Mouse (Mus musculus) adrenal gland, adult 2 months (tissue): ENCODE results near the gene Guca1b. TPM values are rescaled to one million over a fixed set of nuclear protein-coding genes. Genes with fewer than 3 reads are reported as not detected.
"Not testable (repeated sequence)": the region's sequence is repeated elsewhere in the genome, so short reads cannot be mapped to it uniquely, and the experiment has no call there.

Source experiments
- DNase-seq: peaks from one replicate; pipeline ENCODE4 v3.0.0; 2021
- polyA plus RNA-seq: library from polyadenylated mRNA; depleted of rRNA; stranded (reverse); fragments of >200 nt; gene quantifications from 2 replicates; pipeline ENCODE4 v1.2.3, GENCODE M21; 2012; rRNA removed
- total RNA-seq, 2 experiments: library from RNA; stranded (reverse); gene quantifications; 2 replicates each; pipeline ENCODE4 v1.2.3; 2021

Guca1b gene
- total and polyA plus RNA-seq, 3 experiments, result 0.38 to 3.2 (median 2.5) TPM

DNA sequence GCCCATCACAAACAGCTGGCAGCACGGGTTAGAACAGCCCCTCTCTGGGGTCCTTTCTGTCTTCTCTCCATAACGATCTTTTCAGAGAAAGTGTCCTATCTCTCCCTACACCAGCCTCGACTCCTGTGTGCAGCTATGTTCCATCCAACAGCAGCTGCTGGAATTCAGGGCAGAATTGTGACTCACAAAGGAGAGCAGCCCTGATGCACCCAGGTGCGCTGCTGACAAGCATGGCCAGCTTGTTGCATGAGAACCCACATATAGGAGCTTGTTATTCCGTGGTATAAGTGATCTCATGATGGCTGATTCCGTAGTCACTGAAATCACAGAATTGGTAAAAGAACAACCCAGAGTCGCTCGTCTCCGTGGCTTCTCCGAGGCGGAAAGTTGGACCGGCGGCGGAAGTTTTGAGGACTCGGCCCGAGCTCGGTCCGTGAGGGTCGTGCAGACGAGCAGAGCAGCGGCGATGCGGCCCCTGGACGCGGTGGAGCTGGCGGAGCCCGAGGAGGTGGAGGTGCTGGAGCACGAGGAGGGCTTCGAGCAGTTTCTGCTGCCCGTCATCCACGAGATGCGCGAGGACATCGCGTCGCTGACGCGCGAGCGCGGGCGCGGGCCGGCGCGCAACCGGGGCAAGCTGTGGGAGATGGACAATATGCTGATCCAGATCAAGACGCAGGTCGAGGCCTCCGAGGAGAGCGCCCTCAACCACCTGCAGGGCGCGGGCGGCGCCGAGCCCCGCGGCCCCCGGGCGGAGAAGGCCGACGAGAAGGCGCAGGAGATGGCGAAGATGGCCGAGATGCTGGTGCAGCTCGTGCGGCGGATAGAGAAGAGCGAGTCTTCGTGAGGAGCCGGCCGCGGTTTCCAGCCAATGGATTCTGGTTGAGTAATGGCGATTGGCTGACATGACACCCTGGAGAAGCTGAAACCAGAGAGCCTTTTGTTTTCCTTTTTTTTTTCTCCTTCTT lies 25.0 kb downstream of the Guca1b start:
- peak; percentile 29 for DNase-seq

DNA sequence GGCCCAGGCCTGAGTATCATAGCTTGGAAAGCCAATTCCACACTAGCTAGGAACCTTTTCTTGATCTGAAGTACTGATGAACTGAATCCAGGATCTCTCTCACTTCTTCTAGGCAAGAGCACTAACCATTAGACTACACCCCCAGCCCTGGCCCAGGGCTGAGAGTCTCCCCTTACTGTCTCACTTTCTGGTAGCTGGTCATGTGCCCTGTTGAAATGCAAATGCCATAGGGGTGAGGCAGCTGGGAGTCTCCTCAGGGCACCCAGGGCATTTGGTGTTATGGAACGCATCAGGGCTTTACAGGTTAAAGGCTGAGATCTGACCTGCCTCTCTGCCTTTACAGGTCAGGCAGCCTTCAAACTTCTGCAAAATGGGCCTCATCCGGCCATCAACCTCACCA lies 35.0 kb downstream of the Guca1b start:
- no peak for DNase-seq

DNA sequence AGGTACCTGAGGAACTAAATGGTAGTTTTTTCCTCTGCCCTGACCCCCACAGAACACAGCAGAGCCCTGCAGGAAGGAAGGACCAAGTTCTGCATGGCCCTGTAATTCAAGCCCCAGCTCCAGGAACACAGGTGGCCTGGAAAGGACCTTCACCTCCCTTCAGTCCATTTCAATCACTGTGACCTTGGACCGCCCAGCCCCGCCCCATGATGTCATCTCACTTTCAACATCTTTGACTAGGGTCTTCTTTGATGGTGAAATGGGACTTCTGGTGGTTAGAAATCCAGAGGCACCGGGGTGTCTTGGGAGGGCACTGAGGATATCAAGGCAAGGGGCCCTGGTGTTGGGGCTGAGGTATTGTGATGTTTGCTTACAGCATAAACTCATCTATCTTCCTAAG lies 36.4 kb downstream of the Guca1b start:
- DNase-seq, result no peak

DNA sequence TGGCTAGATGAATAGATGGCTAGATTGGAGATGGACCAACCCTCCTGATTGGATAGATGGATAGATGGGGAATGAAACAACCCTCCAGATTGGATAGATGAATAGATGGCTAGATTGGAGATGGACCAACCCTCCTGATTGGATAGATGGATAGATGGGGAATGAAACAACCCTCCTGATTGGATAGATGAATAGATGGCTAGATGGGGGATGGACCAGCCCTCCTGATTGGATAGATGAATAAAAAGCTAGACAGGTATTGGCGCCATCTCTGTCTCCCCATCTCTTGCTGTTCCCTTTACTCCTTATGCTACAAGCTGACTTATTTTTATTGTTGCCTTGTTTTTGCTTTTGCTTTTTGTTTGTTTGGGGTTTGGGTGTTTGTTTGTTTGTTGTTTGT lies 37.4 kb downstream of the Guca1b start:
- DNase-seq, result not testable (repeated sequence)

DNA sequence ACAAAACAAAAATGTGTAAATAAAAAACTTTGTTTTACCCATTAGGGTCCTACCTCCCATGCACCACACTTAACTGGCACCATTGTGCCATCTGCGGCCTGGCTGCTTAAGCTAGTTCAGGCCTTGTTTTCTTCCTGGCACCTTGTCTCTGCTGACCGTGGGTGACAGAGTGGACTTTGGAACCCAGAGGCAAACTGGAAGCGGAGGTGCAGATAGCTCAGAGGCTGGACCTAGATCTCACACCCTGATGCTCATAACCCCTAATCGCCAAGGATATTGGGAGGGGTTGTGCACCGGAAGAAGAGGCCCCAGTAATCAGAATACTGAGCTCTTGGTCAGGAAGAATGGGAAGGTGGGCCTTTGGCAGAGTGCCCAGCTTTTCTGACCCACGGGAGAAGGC lies 39.0 kb downstream of the Guca1b start:
- no peak for DNase-seq

DNA sequence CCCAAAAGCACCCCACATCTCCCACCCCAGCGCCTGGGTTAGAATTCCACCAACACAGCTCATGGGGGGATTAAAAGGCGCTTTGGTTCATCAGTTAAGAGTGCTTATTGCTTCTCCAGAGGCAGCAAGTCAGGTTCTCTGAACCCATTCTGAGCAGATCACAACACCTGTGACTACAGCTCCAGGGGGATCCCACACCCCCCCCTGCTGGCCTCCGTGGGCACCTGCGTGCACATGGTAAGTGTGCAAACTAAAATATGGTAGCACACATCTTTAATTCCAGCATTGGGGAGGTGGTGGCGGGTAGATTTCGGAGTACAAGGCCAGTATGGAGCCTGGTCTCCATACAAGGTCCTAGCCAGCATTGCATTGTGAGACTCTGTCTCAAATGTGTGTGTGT lies 42.1 kb downstream of the Guca1b start:
- no peak for DNase-seq

DNA sequence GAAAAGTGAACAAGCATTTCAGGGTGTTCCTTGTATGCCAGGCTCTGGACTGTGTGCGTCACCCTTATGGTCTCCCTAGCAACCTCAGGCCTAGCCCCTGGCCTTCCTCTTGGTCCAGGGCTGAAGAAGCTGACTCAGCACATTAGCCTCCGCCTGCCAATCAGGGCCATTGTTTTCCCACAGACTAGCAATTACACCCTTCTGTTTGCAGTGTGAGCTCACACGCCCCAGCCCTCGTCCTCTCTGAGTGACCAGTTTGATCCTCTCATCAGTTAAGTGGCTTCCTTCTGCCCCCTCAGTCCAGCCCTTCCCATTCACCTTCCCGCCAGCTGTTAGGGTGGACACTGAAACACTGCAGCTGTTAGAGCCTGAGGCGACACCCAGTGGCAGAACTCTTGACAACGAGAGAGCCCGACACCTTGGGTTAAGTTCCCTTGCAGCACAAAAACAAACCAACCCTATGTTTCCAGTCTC lies 43.7 kb downstream of the Guca1b start:
- peak; percentile 61 for DNase-seq

DNA sequence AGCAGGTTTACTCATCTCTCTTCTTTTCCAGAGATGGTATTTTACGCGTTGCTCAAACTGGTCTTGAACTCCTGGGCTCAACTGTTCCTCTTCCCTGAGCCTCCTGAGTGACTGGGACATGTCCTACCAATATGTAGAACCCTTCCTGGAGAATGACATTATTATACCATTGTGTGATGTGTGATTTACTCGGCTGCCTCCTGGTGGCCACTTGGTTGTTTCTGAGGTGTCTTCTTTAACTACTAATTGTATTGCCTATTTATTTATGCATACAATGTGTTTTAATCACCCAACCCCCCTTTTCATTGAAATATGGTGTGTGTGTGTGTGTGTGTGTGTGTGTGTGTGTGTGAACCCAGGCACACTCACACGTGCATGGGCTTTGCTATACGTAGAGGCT lies 45.6 kb downstream of the Guca1b start:
- no peak for DNase-seq

DNA sequence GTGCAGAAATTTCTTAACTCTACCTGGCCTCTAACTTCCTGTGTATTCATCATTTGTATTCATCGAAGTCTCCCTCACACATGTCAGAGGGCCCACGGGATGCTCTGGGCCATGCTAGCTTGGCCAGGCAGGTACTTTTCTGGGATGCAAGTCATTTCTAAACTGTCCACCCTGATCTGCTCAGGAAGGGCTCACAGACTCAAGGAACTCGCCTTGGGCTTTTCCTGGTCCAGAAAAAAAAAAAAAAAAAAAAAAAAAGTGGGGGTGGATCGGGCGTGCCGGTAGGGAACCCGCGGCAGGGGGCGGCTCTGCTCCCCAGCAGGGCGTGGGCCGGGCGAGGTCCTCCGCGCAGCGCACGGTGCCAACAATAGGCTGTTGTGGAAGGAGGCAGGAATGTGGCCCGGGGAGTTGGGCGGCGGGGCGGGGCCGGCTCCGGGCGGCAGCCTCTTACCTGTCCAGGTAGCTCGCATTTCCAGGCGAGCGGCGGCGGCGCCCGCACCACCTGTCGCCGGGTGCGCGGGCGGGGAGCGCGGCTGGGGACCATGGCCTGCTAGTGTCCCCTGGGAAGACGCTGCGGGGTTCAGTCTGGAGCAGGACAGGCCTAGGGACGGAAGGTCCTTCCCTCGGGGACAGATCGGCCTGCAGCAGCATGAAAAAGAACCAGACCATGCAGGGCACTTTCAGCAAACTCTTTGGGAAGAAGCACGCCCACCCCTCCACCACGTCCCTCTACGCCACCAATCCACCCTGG lies 51.1 kb downstream of the Guca1b start, which contains the start of gene AI661453:
Gene AI661453, plus strand, starts transcription at position 460 of the 751 bp plus-strand sequence.
- DNase-seq, result peak; percentile 35

DNA sequence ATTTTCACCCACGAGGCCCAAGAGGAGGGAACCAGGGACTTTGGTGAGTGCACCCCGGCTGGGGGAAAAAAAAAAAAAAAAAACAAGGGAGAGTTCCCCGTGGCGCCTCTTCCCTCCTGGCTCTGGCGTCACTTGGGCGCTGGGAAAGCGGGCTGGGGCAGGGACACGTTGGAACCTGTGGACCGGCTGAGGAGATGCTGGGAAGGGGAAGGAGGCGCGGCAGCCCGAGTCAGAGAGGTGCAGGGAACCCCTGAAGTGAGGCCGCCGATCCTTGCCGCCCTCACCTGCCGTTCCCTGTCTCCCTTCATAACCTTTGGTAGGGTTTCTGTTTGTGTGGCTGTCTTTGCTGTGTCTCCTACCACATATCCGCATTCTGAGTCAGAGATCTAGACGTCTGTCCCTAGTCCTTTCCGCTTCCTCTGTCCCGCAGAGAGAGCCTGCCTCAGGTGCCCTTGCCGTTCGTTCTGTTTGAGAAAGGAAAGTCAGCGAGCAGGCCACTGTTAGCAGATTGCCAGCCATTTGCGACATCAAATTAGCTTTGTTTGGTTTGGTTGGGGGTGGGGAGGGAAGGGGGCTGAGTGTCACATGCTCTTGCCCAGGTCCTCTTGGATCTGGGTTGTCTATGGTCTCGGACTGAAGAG lies 51.8 kb downstream of the Guca1b start, which contains the start of gene 1700001C19Rik:
Gene 1700001C19Rik, minus strand, starts transcription at position 470 of the 641 bp plus-strand sequence.
- peak; percentile 23 for DNase-seq

DNA sequence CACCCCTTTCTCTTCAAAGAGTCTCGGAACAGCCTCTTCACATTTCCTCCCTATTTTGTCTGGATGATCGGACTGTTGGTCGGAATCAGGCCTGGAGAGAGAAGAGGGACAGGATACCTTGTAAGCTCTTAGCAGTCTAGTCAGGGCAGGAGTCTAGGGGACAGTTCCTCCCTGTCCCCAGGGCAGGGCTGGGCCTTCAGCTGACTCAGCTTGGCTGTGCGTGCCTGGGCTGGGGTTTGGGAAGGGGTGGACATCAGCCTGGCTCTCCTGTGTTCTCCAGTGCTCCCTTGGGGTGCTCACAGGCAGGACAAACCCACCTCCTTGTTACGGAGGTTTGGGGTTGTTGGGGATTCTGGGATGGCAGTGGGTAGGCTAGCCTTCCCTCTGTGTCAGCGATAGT lies 53.4 kb downstream of the Guca1b start:
- no peak for DNase-seq

DNA sequence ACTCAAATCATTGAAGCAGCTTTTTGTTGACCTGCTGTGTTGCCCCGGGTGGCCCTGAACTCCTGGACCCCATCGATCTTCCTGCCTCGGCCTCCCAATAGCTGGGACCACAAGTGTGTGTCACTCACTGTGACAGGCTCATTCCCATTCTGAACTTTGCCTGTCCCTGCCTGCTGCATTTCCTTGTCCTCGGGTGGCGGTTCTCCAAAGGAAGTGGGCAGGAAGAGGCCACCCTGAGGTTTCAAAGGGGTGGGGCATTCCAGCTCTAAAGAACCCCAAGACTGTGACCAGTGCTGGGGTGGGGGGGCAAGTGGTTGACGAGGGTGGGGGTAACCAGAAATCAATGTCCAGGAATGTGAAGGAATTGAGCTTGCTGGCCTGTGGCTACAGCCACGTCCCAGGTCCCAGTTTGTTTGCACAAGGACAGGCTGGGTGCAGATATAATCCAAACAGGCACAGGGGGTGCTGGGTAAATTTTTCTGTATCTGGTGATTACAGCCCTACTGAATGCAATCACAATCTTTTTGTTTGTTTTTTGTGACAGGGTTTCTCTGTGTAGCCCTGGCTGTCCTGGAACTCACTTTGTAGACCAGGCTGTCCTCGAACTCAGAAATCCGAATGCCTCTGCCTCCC lies 54.3 kb downstream of the Guca1b start:
- DNase-seq, result peak; percentile 34

DNA sequence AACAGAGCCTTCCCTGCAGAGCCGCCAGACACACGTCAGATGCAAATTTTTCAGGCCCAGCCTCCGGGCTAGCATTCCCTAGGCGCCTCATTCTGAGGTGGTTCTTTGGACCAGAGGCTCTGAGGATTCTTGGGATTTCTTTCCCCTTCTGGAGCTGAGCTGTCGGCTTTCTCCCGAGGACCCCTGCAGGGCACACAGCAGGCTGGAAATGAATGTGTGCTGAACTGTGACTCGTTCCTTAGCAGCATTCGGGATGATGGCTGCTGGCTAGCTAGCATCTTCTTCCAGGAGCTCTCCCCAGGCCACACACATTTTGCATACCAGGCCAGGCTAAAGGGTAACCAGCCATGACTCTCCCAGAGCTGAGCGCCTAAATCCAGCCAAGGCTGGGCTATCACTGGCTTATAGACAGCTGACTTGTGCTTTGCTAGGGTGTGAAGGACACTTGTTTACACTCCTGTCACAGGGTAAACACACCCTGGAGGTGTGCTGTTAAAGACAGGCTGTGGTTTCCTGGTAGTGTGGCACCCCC lies 55.2 kb downstream of the Guca1b start:
- no peak for DNase-seq

DNA sequence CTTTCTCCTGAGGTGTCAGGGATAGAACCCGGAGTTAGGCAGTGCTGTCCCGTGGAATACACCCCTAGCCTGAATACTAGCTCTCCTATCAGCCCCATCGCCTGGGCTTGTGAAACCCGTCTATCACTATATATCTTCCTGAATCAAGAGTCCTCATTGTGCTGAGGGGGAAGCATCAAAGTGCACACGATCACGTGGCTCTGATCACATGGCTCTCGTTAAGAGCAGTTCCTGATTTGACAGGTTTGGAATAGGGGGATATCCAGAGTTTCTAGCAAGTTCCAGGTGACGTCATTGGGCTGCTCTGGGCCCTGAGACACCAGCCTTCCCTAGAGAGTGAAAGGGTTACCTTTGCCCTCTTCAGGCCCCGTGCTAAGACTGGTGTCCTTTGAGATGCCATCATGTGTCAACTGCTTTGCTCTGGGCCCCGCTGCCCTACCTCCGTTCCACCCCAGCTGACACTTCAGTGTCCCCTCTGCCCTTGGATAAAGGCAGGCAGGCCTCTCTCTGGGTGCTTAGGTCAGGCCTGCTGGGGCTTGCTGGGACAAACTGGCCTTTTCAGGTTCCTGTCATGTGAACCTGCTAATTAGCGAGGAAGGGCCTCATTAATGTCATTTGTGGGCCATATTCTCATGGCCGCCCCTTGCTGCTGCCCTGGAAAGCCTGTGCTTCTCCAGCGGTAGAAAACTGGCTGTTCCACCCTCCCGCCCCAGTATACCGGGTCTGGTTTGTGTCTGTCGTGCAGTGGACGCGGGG lies 56.3 kb downstream of the Guca1b start:
- no peak for DNase-seq

DNA sequence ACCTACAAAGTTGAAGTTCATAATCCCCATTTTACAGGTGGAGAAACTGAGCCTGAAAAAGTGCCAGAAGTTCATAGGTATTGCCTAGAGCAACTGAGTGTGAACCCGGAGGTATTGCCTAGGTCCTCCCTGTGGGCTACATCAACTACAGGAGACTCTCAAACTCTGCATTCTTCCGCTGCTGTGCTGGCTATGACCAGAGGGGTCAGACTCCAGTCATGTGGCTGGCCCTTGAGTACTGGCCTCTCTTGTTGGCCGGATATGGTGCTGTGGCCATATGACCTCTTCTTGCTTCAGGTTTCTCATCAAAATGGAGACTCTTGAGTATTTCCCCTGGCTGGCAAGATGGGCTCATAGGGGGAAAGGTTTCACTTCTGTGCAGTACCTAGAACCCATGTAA lies 57.1 kb downstream of the Guca1b start:
- no peak for DNase-seq

Other genes starting within 250 kb of the Guca1b start
- 10 to 100 TPM; 40.8 to 50.0 TPM for gene Mrps10, start 16.5 kb upstream of the Guca1b start, total RNA-seq
- 19.4 and 28.3 TPM in 2 replicates for gene Mrps10, start 16.5 kb upstream of the Guca1b start, polyA plus RNA-seq
- 1 to 10 TPM; 1.6 to 3.0 TPM for gene Guca1a, start 15.2 kb downstream of the Guca1b start, total RNA-seq
- gene Guca1a, start 15.2 kb downstream of the Guca1b start, polyA plus RNA-seq, result 4.0 and 5.0 TPM in 2 replicates
- under 1 TPM; 0.92 to 0.97 TPM for gene AI661453, start 51.2 kb downstream of the Guca1b start, total RNA-seq
- gene AI661453, start 51.2 kb downstream of the Guca1b start, polyA plus RNA-seq, result 0.36 and 0.73 TPM in 2 replicates
- gene 1700001C19Rik, start 52.0 kb downstream of the Guca1b start, total RNA-seq, result not detected
- gene 1700001C19Rik, start 52.0 kb downstream of the Guca1b start, polyA plus RNA-seq, result 0.24 TPM in 1 of 2 replicates, not detected in the other
- 10 to 100 TPM; 19.5 to 19.8 TPM for gene Taf8, start 116.9 kb downstream of the Guca1b start, total RNA-seq
- gene Taf8, start 116.9 kb downstream of the Guca1b start, polyA plus RNA-seq, result 12.5 and 15.6 TPM in 2 replicates
- gene Ccnd3, start 119.7 kb downstream of the Guca1b start, total RNA-seq, result 100 to 1,000 TPM; 326 to 471 TPM
- gene Ccnd3, start 119.7 kb downstream of the Guca1b start, polyA plus RNA-seq, result 1,307 and 1,375 TPM in 2 replicates
- gene Bysl, start 226.1 kb downstream of the Guca1b start, total RNA-seq, result 10 to 100 TPM; 17.6 to 22.5 TPM
- gene Bysl, start 226.1 kb downstream of the Guca1b start, polyA plus RNA-seq, result 9.4 and 11.7 TPM in 2 replicates
- gene Med20, start 226.2 kb downstream of the Guca1b start, total RNA-seq, result 10 to 100 TPM; 32.9 to 40.6 TPM
- gene Med20, start 226.2 kb downstream of the Guca1b start, polyA plus RNA-seq, result 15.2 and 17.4 TPM in 2 replicates
- gene Gm20517, start 226.2 kb downstream of the Guca1b start, total RNA-seq, result 1 to 10 TPM; 2.1 to 2.8 TPM
- gene Gm20517, start 226.2 kb downstream of the Guca1b start, polyA plus RNA-seq, result 1.8 and 3.1 TPM in 2 replicates
- gene Usp49, start 245.3 kb downstream of the Guca1b start, total RNA-seq, result 1 to 10 TPM; 4.6 to 4.8 TPM
- gene Usp49, start 245.3 kb downstream of the Guca1b start, polyA plus RNA-seq, result 5.4 and 6.6 TPM in 2 replicates